Comparison of ENCODE assay signal across 16 mouse cellular contexts in the genomic region with DNA sequence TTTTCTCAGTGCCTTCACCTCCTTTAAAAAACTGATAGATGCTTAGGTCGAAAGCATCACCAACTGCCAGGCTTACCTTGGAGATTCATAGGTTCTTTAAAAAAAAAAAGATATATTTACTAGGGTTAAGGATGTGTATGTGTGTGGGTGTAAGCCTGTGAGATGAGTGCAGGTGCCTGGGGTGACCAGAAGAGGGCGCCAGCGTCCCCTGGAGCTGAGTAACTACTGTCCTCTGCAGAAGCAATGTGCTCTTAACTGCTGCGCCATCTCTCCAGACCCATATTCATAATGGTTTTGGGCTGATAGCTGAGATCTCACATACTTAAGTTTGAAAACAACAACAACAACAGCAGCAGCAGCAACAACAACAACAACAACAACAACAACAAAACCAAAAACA. TPM values are rescaled to one million over a fixed set of nuclear protein-coding genes. Genes with fewer than 3 reads are reported as not detected.
DNase-seq lines count a peak whose midpoint lies in the region; ATAC-seq and TF ChIP-seq lines count a peak whose summit lies in the region.
"Had no signal": no experiment of that assay in that cellular context is flagged by ENCODE, and none has a peak within 500 bp of the region (broad histone marks: within the 10 kb centered on the region; RNA-seq: fewer than 3 reads in every experiment).

No protein-coding gene starts in this region.

- no peak overlapping the region for H3K9ac ChIP-seq in heart, embryonic 12.5 days
- no peak overlapping the region for H3K9ac ChIP-seq in lung, embryonic 14.5 days
- H3K9ac ChIP-seq in forebrain, postnatal 0 days, result no peak overlapping the region
- H3K9ac ChIP-seq: neural tube, embryonic 13.5 days had no signal

- no peaks in the 10 kb centered on the region for H3K9me3 ChIP-seq in heart, embryonic 10.5 days
- H3K9me3 ChIP-seq in heart, embryonic 12.5 days (replicated peaks), result peaks cover 3% of the 10 kb centered on the region; the same call in 1 of the 2 replicates
- H3K9me3 ChIP-seq in lung, embryonic 14.5 days (ENCODE audit: low read depth, low read length), result no peaks in the 10 kb centered on the region; the same call in 1 of the 2 replicates
- H3K9me3 ChIP-seq in forebrain, postnatal 0 days (ENCODE audit: low read length), result no peaks in the 10 kb centered on the region
- H3K9me3 ChIP-seq: neural tube, embryonic 13.5 days had no signal

- peak; percentile 49 for TF ChIP-seq CTCF in lung, embryonic 14.5 days (IDR thresholded peaks at IDR 0.05; ENCODE audit: low read depth)
- TF ChIP-seq CTCF in Patski (IDR thresholded peaks at IDR 0.05), result peak; percentile 56
- TF ChIP-seq CTCF in small intestine, adult 2 months (IDR thresholded peaks at IDR 0.05; ENCODE audit: extremely low read depth, insufficient read length, insufficient replicate concordance, low read depth, low read length), result peak; percentile 33; the same call in 1 of the 2 replicates
- TF ChIP-seq CTCF in forebrain, postnatal 0 days (IDR thresholded peaks at IDR 0.05; ENCODE audit: low read depth), result no peak; the same call in 1 of the 2 replicates

- POLR2A ChIA-PET in Patski (lab: Charles Lee), result no interaction called here

- ATAC-seq in heart, embryonic 12.5 days (ENCODE audit: insufficient number of reproducible peaks, low FRiP score), result no peak
- ATAC-seq in lung, embryonic 14.5 days (ENCODE audit: insufficient read depth), result no peak
- no peak for ATAC-seq in Patski
- ATAC-seq in forebrain, postnatal 0 days, result no peak

- H3K27me3 ChIP-seq in heart, embryonic 10.5 days (ENCODE audit: insufficient read depth, poor library complexity, severe bottlenecking), result no peaks in the 10 kb centered on the region
- H3K27me3 ChIP-seq in heart, embryonic 12.5 days (replicated peaks), result no peaks in the 10 kb centered on the region
- H3K27me3 ChIP-seq in lung, embryonic 14.5 days (ENCODE audit: insufficient read depth, low read length), result no peaks in the 10 kb centered on the region
- no peaks in the 10 kb centered on the region for H3K27me3 ChIP-seq in Patski
- H3K27me3 ChIP-seq in small intestine, adult 2 months (ENCODE audit: control insufficient read depth, insufficient read depth, low read length), result no peaks in the 10 kb centered on the region
- no peaks in the 10 kb centered on the region for H3K27me3 ChIP-seq in forebrain, postnatal 0 days (ENCODE audit: insufficient read depth, low read length)
- H3K27me3 ChIP-seq: neural tube, embryonic 13.5 days had no signal

- 72% methylated on average over 4 of the region's 4 CpGs for WGBS in heart, embryonic 10.5 days
- 85% methylated on average over 4 of the region's 4 CpGs for WGBS in heart, embryonic 12.5 days
- WGBS in lung, embryonic 14.5 days, result 84% methylated on average over 4 of the region's 4 CpGs
- WGBS in small intestine, adult 2 months, result 91% methylated on average over 4 of the region's 4 CpGs
- WGBS in forebrain, postnatal 0 days, result 88% methylated on average over 4 of the region's 4 CpGs

- peak; percentile 39 for DNase-seq in heart, embryonic 10.5 days (ENCODE audit: low spot score)
- no peak for DNase-seq in lung, embryonic 14.5 days
- no peak for DNase-seq in lung, postnatal 4 days
- DNase-seq in Patski (ENCODE audit: low read depth, low spot score), result no peak
- no peak for DNase-seq in frontal cortex, postnatal 14 days (ENCODE audit: low spot score in 2 of 2)
- DNase-seq in forebrain, postnatal 0 days, result no peak
- DNase-seq: cerebellum, adult 2 months; kidney, adult 8-10 months; lung, postnatal 10 days; midbrain, embryonic 14.5 days had no signal

- no peaks in the 10 kb centered on the region for H3K4me1 ChIP-seq in heart, embryonic 10.5 days
- no peaks in the 10 kb centered on the region for H3K4me1 ChIP-seq in heart, embryonic 12.5 days (replicated peaks)
- H3K4me1 ChIP-seq in lung, embryonic 14.5 days (ENCODE audit: insufficient read depth), result no peaks in the 10 kb centered on the region
- H3K4me1 ChIP-seq in small intestine, adult 2 months (ENCODE audit: control insufficient read depth, insufficient read depth, insufficient read length, low read length), result no peaks in the 10 kb centered on the region
- H3K4me1 ChIP-seq in forebrain, postnatal 0 days (ENCODE audit: insufficient read depth), result no peaks in the 10 kb centered on the region
- H3K4me1 ChIP-seq: neural tube, embryonic 13.5 days had no signal

- no peak overlapping the region for H3K4me3 ChIP-seq in heart, embryonic 10.5 days
- no peak overlapping the region for H3K4me3 ChIP-seq in heart, embryonic 12.5 days
- H3K4me3 ChIP-seq in lung, embryonic 14.5 days (ENCODE audit: low read depth, low read length), result no peak overlapping the region
- H3K4me3 ChIP-seq in small intestine, adult 2 months (ENCODE audit: low read depth, low read length), result no peak overlapping the region
- no peak overlapping the region for H3K4me3 ChIP-seq in forebrain, postnatal 0 days (ENCODE audit: low read depth, low read length)
- H3K4me3 ChIP-seq: embryonic facial prominence, embryonic 10.5 days; neural tube, embryonic 13.5 days had no signal

- CTCF ChIA-PET in Patski (lab: Charles Lee), result no interaction called here

- no peaks in the 10 kb centered on the region for H3K36me3 ChIP-seq in heart, embryonic 10.5 days
- peaks cover 4% of the 10 kb centered on the region; the same call in 1 of the 2 replicates for H3K36me3 ChIP-seq in heart, embryonic 12.5 days
- H3K36me3 ChIP-seq in lung, embryonic 14.5 days (ENCODE audit: insufficient read depth), result no peaks in the 10 kb centered on the region
- no peaks in the 10 kb centered on the region for H3K36me3 ChIP-seq in small intestine, adult 2 months (ENCODE audit: control insufficient read depth, insufficient read depth, low read length)
- H3K36me3 ChIP-seq in forebrain, postnatal 0 days (ENCODE audit: insufficient read depth), result no peaks in the 10 kb centered on the region
- H3K36me3 ChIP-seq: embryonic facial prominence, embryonic 10.5 days; neural tube, embryonic 13.5 days had no signal

- no peak overlapping the region for H3K4me2 ChIP-seq in heart, embryonic 12.5 days
- no peak overlapping the region for H3K4me2 ChIP-seq in lung, embryonic 14.5 days
- no peak overlapping the region for H3K4me2 ChIP-seq in forebrain, postnatal 0 days (ENCODE audit: low read depth)
- H3K4me2 ChIP-seq: heart, embryonic 11.5 days; neural tube, embryonic 13.5 days had no signal

- TF ChIP-seq POLR2A in small intestine, adult 2 months (IDR thresholded peaks at IDR 0.05; ENCODE audit: low read depth, low read length), result no peak

- in situ Hi-C loops in Patski (cut with MboI; ENCODE audit: low pct_unique_long_range_greater_than_20kb), result no loop called here

- no peak overlapping the region for H3K27ac ChIP-seq in heart, embryonic 10.5 days
- no peak overlapping the region for H3K27ac ChIP-seq in heart, embryonic 12.5 days (ENCODE audit: poor library complexity, severe bottlenecking)
- H3K27ac ChIP-seq in lung, embryonic 14.5 days (ENCODE audit: low read depth), result no peak overlapping the region
- H3K27ac ChIP-seq in small intestine, adult 2 months (ENCODE audit: insufficient read depth, low read depth, low read length), result no peak overlapping the region
- H3K27ac ChIP-seq in forebrain, postnatal 0 days (ENCODE audit: low read depth, low read length), result no peak overlapping the region
- H3K27ac ChIP-seq: embryonic facial prominence, embryonic 10.5 days; neural tube, embryonic 13.5 days had no signal

RNA-seq across cellular contexts. Expression of gene Cabcoco1, which starts 35.5 kb away (rescaled TPM):
- 5.0 and 13.7 TPM in 2 replicates for polyA plus RNA-seq in heart, embryonic 10.5 days (2016; fragmentation: Nextera tagmentation; extraction: Ambion mirVana)
- 22.6 and 23.1 TPM in 2 replicates for polyA plus RNA-seq in heart, embryonic 12.5 days (2016; fragmentation: Nextera tagmentation; extraction: Ambion mirVana)
- 2.4 and 3.0 TPM in 2 replicates for polyA plus RNA-seq in lung, embryonic 14.5 days (2014; fragmentation: Nextera tagmentation; extraction: Ambion mirVana)
- not detected for polyA plus RNA-seq in Patski (2021)
- 0.22 TPM in 1 of 2 replicates, not detected in the other for polyA plus RNA-seq in small intestine, adult 2 months (2012; rRNA removed)
- 0.77 and 1.2 TPM in 2 replicates for total RNA-seq in forebrain, postnatal 0 days (2014; rRNA removed)
- 2.1 and 3.0 TPM in 2 replicates for polyA plus RNA-seq in forebrain, postnatal 0 days (2015; fragmentation: Nextera tagmentation; extraction: Ambion mirVana)
- polyA plus RNA-seq: C2C12 had no signal
